Mouse (Mus musculus): ENCODE results near the gene Fam229a. TPM values are rescaled to one million over a fixed set of nuclear protein-coding genes. Genes with fewer than 3 reads are reported as not detected.

The Fam229a gene
- not detected for polyA plus RNA-seq (2017; shearing (Covaris generic))

DNA sequence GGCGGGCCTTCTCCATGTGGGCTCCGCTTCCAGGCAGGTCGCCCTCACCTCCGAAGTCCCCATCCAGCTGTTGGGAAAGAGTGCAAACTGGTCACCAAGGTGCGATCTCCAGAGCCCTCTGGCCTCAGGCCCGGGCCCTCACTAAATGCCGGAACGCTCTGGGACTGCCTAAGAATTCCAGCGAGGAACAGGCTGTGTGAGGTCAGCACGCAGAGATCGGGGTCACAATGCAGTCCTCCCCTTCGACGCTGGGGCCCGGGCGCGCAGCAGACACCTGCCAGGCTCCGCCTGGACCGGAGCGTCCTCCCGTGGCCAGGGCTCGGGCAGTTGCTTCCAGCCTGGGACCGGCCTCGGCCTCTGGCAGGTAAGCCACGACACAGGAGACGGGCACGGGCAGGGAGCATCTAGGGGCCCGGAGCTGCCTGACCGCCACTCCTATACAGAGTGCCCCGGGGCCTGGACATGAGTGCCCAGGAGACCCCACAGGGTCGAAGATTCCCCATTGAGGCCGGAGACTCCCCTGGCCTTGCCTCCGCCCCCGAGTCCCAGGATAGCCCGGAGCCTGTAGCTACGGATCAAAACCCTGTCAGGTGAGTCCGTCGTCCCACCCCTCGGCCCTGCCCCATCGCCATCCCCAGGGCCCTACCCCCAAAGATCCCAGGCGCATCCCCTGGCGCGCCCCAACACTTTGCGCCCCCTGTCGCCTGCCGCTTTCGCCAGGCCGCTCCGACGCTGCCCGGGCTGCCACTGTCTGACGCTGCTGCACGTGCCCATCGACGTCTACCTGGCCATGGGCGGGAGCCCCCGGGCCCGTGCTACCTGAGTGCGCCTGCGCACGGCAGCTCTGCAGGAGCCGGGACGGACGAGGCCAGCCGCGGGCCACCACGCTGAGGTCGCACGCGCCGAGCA is at the start of gene Fam229a, which contains the start of gene Tssk3:
Gene Fam229a (plus strand): TSS at position 219 of the 909 bp plus-strand sequence.
Gene Tssk3 (minus strand): TSS at position 51 of the 909 bp plus-strand sequence.

DNA sequence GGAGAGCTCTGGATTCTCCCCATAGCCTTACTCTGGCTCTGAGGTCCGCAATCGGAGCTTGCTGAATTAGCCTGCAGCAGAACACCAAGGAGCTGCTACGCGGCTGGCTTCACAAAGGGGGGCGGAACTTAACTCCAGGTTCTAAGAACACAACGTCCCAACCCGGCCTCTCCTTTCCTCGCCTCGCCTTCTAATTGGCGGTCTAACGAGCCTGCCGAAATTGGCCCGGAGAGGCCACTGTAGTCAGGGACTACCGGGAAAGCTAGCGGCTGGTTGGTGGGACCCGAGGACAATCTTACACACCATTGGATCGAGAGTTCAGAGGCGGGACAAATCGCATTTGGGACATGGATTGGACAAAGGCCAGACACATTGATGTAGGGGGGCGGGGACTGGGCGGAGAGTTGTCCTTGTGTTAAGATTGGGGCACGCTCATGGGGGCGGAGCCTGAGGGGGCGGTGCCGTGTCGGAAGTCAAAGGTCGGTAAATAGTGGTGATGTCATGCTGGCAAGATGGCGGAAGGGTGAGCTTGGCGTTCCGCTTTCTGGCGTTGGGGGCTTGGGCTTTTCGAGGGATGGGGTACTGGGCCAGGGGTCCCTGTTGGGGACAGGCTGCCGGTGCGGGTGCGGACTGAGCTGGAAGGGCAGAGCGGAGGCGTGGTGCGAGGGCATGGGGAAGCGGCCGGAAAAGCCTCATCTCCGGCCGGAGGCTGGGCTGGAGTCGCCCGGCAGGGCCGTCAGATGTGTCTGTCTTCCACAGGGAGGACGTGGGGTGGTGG is 29.6 kb upstream of the Fam229a start, which contains the start of gene Bsdc1:
Gene Bsdc1 (plus strand): TSS at position 399 of the 778 bp plus-strand sequence.

DNA sequence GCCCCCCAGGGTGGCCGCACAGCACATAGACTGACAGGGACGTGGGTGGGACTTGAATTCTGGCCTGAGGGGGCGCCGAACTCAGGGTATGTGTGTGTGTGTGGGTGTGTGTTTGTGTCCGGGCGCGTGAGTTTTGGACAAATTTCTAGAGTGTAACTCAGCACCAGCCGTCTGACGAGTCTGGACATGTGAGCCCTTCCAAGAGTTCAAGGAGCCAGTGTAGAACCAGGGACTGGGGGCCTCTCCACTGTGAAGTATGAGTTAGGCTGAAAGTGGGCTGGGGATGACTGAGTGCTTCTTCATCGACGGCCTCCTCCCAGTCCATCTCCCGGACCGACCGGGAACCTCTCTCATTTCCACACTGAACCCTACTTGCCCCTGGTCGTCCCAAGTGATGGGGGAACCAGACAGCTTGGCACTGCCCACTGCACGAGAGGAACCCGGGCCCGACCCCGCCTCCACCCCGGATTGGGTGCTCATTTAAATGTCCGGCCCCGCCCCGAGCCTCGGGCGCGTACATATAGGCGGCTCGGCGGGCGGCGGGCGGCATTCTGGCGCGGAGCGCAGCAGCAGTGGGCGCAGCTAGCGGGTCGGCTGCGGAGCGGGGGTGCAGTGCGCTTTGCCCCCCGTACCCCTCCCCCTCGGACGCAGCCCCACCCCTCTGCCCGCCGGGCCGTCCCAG is 22.2 kb downstream of the Fam229a start, which contains the start of gene Marcksl1:
Gene Marcksl1 (plus strand): TSS at position 496 of the 682 bp plus-strand sequence.

Other genes with a start within 250 kb of the Fam229a start
- 0.26 TPM for gene C77080, start 229.8 kb upstream of the Fam229a start, polyA plus RNA-seq (2017; shearing (Covaris generic))
- gene Sync, start 203.6 kb upstream of the Fam229a start, polyA plus RNA-seq (2017; shearing (Covaris generic)): 0.20 TPM
- gene Rbbp4, start 155.8 kb upstream of the Fam229a start, polyA plus RNA-seq (2017; shearing (Covaris generic)): 380 TPM
- gene Zbtb8os, start 155.5 kb upstream of the Fam229a start, polyA plus RNA-seq (2017; shearing (Covaris generic)): 86.8 TPM
- gene Zbtb8a, start 113.1 kb upstream of the Fam229a start, polyA plus RNA-seq (2017; shearing (Covaris generic)): 12.3 TPM
- gene Zbtb8b, start 50.3 kb upstream of the Fam229a start, polyA plus RNA-seq (2017; shearing (Covaris generic)): not detected
- gene Bsdc1, start 29.6 kb upstream of the Fam229a start, polyA plus RNA-seq (2017; shearing (Covaris generic)): 44.4 TPM
- gene Tssk3, start 168 bp upstream of the Fam229a start, polyA plus RNA-seq (2017; shearing (Covaris generic)): not detected
- gene Marcksl1, start 22.4 kb downstream of the Fam229a start, polyA plus RNA-seq (2017; shearing (Covaris generic)): 6.5 TPM
- 375 TPM for gene Hdac1, start 51.5 kb downstream of the Fam229a start, polyA plus RNA-seq (2017; shearing (Covaris generic))
- 1,699 TPM for gene Lck, start 82.5 kb downstream of the Fam229a start, polyA plus RNA-seq (2017; shearing (Covaris generic))
- not detected for gene Fam167b, start 87.4 kb downstream of the Fam229a start, polyA plus RNA-seq (2017; shearing (Covaris generic))
- 238 TPM for gene Eif3i, start 109.5 kb downstream of the Fam229a start, polyA plus RNA-seq (2017; shearing (Covaris generic))
- 282 TPM for gene Tmem234, start 109.5 kb downstream of the Fam229a start, polyA plus RNA-seq (2017; shearing (Covaris generic))
- gene Dcdc2b, start 123.1 kb downstream of the Fam229a start, polyA plus RNA-seq (2017; shearing (Covaris generic)): 8.8 TPM
- 43.9 TPM for gene Iqcc, start 127.9 kb downstream of the Fam229a start, polyA plus RNA-seq (2017; shearing (Covaris generic))
- gene Ccdc28b, start 132.8 kb downstream of the Fam229a start, polyA plus RNA-seq (2017; shearing (Covaris generic)): 49.2 TPM
- gene Txlna, start 149.9 kb downstream of the Fam229a start, polyA plus RNA-seq (2017; shearing (Covaris generic)): 88.8 TPM
- 26.1 TPM for gene Kpna6, start 181.6 kb downstream of the Fam229a start, polyA plus RNA-seq (2017; shearing (Covaris generic))
- gene Tmem39b, start 205.6 kb downstream of the Fam229a start, polyA plus RNA-seq (2017; shearing (Covaris generic)): 25.6 TPM